Mouse (Mus musculus): Measurements from ENCODE around the gene Pomp. TPM values are rescaled to one million over a fixed set of nuclear protein-coding genes. Genes with fewer than 3 reads are reported as not detected.
A peak's percentile ranks its signal among the peaks of the same experiment; 100 is the strongest.

Gene Pomp
- total RNA-seq, 2 experiments from 2014 or later: 144 to 189 TPM

- peak; percentile 67 for ATAC-seq (replicated peaks; ENCODE audit: poor library complexity, severe bottlenecking)
Observed at GRCm38 (mm10) chr5:147848164-147848863, 11.9 kb upstream of the Pomp start.

- ATAC-seq (replicated peaks; ENCODE audit: poor library complexity, severe bottlenecking): no peak
Observed at GRCm38 (mm10) chr5:147850194-147850593, 10.1 kb upstream of the Pomp start.

DNA sequence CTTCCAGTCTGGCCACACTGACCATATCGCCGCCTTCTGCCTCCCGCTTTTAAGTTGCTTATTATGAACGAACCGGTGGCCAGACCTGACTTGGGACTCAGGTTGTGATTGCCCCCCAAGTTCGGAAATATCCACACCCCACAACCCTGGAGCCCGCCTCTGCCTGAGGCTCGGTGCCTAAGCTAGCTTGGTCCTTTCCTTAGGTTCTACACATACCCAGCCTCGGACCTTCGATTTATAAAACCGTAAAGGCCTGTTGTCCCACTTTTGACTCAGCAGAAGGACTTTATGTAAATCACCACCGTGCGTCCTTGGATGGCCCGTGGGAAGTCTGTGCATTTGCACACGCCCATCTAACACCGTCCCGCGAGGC lies 199 bp upstream of the Pomp start:
- ATAC-seq (replicated peaks; ENCODE audit: poor library complexity, severe bottlenecking): no peak

DNA sequence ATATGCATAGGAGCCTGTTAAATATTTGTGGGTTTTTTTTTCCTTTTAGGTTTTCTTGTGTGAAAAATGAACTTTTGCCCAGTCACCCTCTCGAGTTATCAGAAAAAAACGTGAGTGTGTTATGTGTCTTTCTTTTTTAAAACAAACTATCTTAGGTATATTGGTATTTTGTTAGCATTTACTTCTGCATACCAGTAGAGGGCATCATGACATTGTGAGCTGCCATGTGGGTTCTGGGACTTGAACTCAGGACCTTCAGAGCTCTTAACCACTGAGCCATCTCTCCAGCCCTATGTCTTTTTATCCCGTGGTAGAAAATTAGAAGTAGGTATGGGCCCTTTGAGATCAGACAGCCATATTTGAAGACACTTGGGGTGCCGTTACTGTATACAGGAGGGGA lies 8.4 kb downstream of the Pomp start:
- no peak for ATAC-seq (replicated peaks; ENCODE audit: poor library complexity, severe bottlenecking)

DNA sequence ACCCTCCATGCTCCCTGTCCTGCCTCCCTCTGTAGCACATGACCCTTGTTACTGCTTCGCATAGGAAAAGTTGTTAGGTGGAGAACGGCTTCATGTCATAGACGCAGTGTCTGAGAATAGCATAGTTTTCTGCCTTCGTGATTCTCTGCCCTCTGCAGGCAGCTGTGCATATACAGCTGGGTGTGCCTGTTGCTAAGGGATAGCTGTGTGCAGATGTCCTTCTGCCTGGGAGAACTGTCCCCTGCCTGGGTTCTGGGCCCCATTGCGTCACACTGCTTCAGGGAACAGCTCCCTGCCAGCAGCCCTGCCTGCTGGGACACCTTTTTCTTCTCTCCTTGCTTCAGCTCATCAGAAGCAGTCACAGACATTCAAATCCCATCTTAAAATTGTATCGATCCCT lies 9.3 kb downstream of the Pomp start:
- ATAC-seq (replicated peaks; ENCODE audit: poor library complexity, severe bottlenecking): peak; percentile 49

DNA sequence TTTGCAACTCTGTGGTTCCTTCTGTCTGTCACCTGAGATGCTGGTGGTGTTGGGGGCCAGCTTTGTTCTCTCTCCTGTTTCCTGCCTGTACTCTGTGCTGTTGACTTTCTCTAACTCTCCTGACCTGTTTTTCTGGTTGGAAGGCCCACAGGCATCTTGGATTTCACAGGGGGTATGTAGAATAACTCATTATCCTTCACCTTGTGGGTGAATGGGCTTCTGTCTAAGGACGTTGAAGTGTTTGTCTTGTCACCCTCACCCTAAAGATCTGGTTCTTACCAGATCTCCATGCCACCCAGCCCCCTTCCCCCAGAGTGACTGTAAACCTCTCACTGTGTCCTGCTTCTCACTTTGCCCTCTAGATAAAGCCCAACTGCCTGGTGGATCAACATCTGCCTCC lies 10.0 kb downstream of the Pomp start:
- ATAC-seq (replicated peaks; ENCODE audit: poor library complexity, severe bottlenecking): no peak

DNA sequence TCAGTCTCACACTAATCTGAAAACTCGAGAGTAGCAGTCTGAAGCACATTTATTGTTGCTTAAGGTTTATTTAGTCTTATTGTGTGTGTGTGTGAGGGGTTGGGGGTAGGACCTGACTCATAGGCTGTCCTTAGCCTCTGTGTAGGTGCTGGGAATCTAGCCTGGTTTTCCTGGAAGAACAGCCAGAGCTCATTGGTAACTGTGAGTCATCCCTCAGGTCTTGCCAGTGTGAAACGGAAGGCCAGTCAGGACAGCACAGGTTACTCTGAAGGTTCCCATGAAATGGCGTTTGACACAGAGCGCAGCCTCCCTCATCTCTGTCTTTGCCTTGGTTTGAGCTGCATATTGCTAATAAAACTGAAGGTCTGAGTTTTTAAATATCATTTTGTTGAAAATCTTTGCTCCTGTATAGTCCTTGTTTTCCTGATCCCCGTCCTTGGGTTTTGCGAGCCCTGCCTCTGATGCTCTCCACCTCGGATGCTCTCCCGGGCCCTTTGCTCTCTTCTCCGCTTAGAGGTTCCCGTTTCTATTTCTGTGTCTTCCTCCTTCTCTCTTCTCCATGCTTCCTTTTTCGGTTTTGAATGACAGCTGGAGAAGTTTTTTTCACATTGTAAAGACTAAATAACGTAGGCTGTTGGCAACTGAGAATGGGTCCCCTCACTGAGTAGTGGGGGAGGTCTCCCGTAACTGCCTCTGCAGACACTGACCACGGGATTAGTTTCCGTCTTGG lies 11.0 kb downstream of the Pomp start:
- ATAC-seq (replicated peaks; ENCODE audit: poor library complexity, severe bottlenecking): peak; percentile 64

- peak; percentile 67 for ATAC-seq (replicated peaks; ENCODE audit: poor library complexity, severe bottlenecking)
Observed at GRCm38 (mm10) chr5:147874491-147875065, 14.3 kb downstream of the Pomp start.

DNA sequence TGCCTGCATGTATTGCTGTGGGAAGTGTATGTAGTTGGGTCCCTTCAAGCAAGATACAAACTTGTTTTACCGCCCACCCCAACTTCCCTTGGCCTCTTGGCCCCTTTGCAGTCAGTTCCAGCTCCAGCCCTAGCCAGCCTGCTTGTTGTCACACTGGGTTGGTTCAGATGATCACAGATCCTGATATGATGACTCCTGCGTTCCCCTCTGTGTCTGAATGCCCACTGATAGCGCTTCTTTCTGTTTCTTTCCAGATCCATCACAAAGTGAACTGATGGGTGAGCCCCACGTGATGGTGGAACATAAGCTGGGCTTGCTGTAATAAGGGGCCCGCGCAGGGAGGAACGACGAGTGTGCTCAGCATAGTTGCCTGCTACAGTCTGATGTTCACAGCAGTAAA lies 14.9 kb downstream of the Pomp start:
- ATAC-seq (replicated peaks; ENCODE audit: poor library complexity, severe bottlenecking): no peak

DNA sequence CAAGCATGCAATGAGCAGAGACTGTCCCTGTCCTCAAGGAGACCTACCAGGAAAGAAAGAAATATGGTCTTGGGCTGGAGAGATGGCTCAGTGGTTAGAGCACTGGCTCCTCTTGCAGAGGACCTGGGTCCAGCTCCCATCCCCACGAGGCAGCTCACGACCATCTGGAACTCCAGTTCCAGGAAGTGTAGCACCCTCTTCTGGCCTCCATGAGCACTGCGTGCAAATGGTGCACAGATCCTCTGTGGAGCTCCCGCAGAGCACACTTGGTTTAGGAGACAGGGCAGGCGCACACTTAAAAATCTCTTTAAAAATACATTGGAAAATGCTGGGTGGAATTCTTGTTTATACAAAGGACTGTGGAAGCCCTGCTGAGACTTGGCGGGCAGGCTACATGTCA lies 17.3 kb downstream of the Pomp start:
- no peak for ATAC-seq (replicated peaks; ENCODE audit: poor library complexity, severe bottlenecking)

DNA sequence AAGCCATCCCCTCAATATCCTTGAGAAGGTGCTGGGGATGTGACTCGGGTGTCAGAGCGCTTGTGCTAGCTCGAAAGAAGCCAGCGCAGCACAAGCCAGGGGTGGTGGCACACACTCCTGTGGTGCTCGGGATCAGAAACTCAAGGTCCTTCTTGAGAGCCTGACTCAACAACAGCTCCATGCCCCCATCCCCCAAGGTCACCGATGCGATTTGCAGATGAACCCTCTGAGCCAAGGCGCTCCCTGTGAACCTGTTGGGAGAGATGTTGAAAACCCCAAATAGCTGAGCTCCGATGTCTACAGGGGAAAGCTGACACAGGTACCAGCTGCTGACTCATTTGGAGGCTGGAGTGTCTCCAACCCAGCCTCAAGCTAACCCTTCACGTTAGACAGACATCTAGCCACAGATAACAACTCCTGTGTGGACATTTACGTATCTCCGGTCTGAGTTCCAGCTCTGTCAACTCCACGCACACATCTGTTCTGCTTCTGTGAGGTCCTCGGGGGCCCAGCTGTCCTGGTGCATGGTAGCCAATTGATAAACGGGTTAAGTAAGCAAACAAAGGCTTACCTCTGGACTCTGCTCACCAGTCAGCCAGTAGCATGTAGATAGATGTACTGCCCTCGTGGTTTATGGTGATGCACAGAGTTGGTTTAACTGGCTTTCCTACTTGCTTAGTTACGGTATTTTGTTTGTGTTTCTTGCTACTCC lies 19.9 kb downstream of the Pomp start:
- no peak for ATAC-seq (replicated peaks; ENCODE audit: poor library complexity, severe bottlenecking)

DNA sequence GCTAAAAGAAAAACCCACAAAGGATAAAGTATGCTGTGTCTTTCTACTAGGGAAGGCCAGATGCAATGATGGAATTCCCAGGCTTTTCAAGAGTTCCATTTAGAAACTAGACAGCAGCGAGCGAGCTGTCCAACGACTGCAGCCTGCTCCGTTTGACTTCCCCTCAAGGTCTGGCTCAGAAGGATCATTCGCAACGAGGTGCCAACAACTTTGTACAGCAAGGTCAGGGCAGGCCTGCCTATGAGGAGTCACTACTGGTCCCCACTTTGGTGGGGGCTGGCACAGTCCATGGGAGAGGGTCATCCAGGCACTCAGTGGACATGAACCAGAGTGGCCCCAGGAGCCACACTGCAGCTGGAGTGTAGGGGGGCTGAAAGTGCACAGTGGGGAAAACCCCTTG lies 23.3 kb downstream of the Pomp start:
- ATAC-seq (replicated peaks; ENCODE audit: poor library complexity, severe bottlenecking): no peak; the same call in 1 of the 2 replicates

- ATAC-seq (replicated peaks; ENCODE audit: poor library complexity, severe bottlenecking): no peak
Observed at GRCm38 (mm10) chr5:147888313-147889297, 28.3 kb downstream of the Pomp start.

- ATAC-seq (replicated peaks; ENCODE audit: poor library complexity, severe bottlenecking): no peak
Observed at GRCm38 (mm10) chr5:147892735-147893134, 32.5 kb downstream of the Pomp start.

GRCm38 (mm10) chr5:147893143-147893542 lies 32.9 kb downstream of the Pomp start:
- no peak for ATAC-seq (replicated peaks; ENCODE audit: poor library complexity, severe bottlenecking)

- ATAC-seq (replicated peaks; ENCODE audit: poor library complexity, severe bottlenecking): no peak
Observed at GRCm38 (mm10) chr5:147893766-147894454, 33.6 kb downstream of the Pomp start.

DNA sequence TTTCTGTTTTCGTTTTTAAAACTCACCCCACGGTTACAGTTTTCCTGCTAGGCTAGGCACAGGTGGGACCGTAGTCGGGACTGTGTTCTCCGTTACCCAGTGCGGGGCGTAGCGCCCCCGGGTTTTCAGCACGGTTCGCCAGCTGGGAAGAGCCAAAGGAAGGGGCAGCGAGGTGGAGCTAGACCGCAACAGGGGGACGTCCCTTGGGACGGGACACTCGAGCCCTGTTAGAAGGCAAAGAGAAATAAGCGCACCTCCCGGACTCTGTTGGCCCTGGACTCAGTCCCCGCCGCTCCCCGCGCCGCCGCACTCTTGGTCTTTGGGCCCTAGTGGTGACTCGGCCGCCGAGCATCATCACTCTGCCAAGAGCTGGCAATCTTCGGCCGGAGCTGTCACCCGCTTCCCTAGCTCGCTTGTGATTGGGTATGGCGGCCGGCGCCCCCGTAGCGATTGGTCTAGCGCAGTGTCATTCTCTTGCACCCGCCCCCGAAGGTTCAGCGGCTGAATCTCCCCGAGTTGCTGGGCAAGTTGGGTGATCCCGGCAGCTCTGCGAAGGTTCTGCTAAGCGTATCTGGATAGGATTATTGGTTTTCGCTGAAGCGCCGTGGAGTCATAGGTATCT lies 34.3 kb downstream of the Pomp start, which contains the start of gene Slc46a3:
TSS of gene Slc46a3 (minus strand) at position 361 of the 622 bp plus-strand sequence.
- ATAC-seq (replicated peaks; ENCODE audit: poor library complexity, severe bottlenecking): peak; percentile 80

- ATAC-seq (replicated peaks; ENCODE audit: poor library complexity, severe bottlenecking): peak; percentile 55
Observed at GRCm38 (mm10) chr5:147895436-147896198, 35.4 kb downstream of the Pomp start.
